Mouse (Mus musculus) liver, adult 2 months (tissue): Measurements from ENCODE around the gene Atp6v0e.

Source experiments
- CTCF ChIP-seq: fragments of 200-500 bp; IDR thresholded peaks from 2 replicates; pipeline ENCODE4 v1.5.1; 2011; ENCODE audit warnings: low read depth, low read length, control low read depth
- POLR2A ChIP-seq: fragments of 200-500 bp; IDR thresholded peaks from 2 replicates; pipeline ENCODE4 v1.6.1; 2011; ENCODE audit warnings: low read length, control low read depth; ENCODE audit not compliant: insufficient read depth; ENCODE audit errors: extremely low read depth

GRCm38 (mm10) chr17:26643456-26643855, 19.6 kb upstream of the Atp6v0e start:
- TF ChIP-seq POLR2A, result no peak
- TF ChIP-seq CTCF, result no peak
